Comparison of ENCODE assay signal across 8 mouse cellular contexts in the genomic region with DNA sequence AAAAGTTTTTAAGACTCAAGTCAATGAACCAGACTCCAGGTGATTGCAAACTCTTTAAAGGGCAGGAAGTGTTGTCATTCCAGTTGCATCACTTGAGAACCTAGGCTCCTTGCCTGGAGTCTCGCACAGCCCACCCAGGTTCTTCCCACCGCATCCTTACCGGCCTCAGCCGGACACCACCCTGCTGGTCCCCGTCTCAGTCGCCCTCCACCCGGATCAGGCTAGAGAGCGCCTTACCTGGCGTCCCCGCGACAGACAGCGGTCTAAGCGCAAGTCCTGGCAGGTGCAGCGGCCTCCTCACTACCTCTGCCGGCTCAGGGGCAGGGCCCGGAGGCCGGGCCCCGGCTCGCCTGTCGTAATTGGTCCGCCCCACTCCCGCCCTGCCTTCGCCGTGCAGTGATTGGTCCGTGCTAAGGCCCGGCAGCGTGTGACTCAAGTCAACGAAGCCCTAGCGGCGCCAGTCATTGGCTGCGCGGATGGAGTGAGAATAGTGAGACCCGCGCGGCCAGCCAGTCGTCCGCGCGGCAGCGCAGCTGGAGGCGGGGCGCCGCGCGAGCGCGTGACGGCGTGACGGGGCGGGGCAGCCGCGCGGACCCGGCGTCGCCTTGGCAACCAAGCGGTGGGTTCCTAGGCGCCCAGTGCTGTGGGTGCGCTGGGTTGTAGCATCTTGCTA. TPM values are rescaled to one million over a fixed set of nuclear protein-coding genes. Genes with fewer than 3 reads are reported as not detected.
A peak's percentile ranks its signal among the peaks of the same experiment; 100 is the strongest.
DNase-seq lines count a peak whose midpoint lies in the region; ATAC-seq lines count a peak whose summit lies in the region.

A gene (minus strand): TSS at position 522 of the 673 bp plus-strand sequence.

- H3K4me3 ChIP-seq in forebrain, embryonic 11.5 days (ENCODE audit: low read depth, low read length) = peak within 1 kb of the TSS; percentile 78
- peak within 1 kb of the TSS; percentile 97 for H3K4me3 ChIP-seq in heart, embryonic 16.5 days (ENCODE audit: low read length)
- H3K4me3 ChIP-seq in liver, embryonic 15.5 days (replicated peaks) = peak within 1 kb of the TSS; percentile 69
- H3K4me3 ChIP-seq in neural tube, embryonic 12.5 days = peak within 1 kb of the TSS; percentile 82

- WGBS in forebrain, embryonic 11.5 days = under 1% methylated on average over 60 of the region's 60 CpGs
- WGBS in heart, embryonic 16.5 days = under 1% methylated on average over 60 of the region's 60 CpGs
- WGBS in liver, embryonic 15.5 days (ENCODE audit: insufficient replicate concordance) = under 1% methylated on average over 60 of the region's 60 CpGs
- WGBS in neural tube, embryonic 12.5 days = under 1% methylated on average over 60 of the region's 60 CpGs

- peak; percentile 100 for ATAC-seq in forebrain, embryonic 11.5 days (replicated peaks; ENCODE audit: low FRiP score)
- ATAC-seq in heart, embryonic 16.5 days (replicated peaks; ENCODE audit: extremely low read depth, insufficient read depth, low FRiP score) = peak; percentile 100
- ATAC-seq in liver, embryonic 15.5 days (ENCODE audit: insufficient read depth) = peak; percentile 99
- ATAC-seq in neural tube, embryonic 12.5 days (ENCODE audit: low FRiP score, low read depth) = peak; percentile 100

- peak; percentile 93 to 96 for DNase-seq in CD8-positive naive resting alpha-beta T cell, adult 2 months (ENCODE audit: low read depth in 2 of 2, low spot score in 2 of 2)
- DNase-seq in c-Kit-positive CD71-negative TER-119-negative erythroid progenitor cells, embryonic 14.5 days (ENCODE audit: low read depth) = peak; percentile 92
- DNase-seq in forebrain, embryonic 11.5 days (ENCODE audit: low spot score) = peak; percentile 97
- peak; percentile 97 to 99 for DNase-seq in kidney, postnatal 36 days
- peak; percentile 98 for DNase-seq in telencephalon, adult 2 months (ENCODE audit: low read depth, low spot score)

- H3K27ac ChIP-seq in forebrain, embryonic 11.5 days (ENCODE audit: low read depth, low read length) = peak within 1 kb of the TSS; percentile 18; the same call in 1 of the 2 replicates
- H3K27ac ChIP-seq in heart, embryonic 16.5 days (ENCODE audit: low read length) = peak within 1 kb of the TSS; percentile 68
- H3K27ac ChIP-seq in liver, embryonic 15.5 days (replicated peaks) = peak within 1 kb of the TSS; percentile 68
- 0 out of 2 replicates have a peak within 1 kb of the TSS, but pooled peaks have one; percentile 20 for H3K27ac ChIP-seq in neural tube, embryonic 12.5 days

- H3K9ac ChIP-seq in forebrain, embryonic 11.5 days (ENCODE audit: low read length) = peak within 1 kb of the TSS; percentile 76
- peak within 1 kb of the TSS; percentile 85 for H3K9ac ChIP-seq in heart, embryonic 16.5 days (ENCODE audit: low read length)
- peak within 1 kb of the TSS; percentile 66 for H3K9ac ChIP-seq in liver, embryonic 15.5 days
- H3K9ac ChIP-seq in neural tube, embryonic 12.5 days = peak within 1 kb of the TSS; percentile 72

- 0 out of 2 replicates have a peak, but pooled peaks cover 2% of the 10 kb centered on the region for H3K4me1 ChIP-seq in forebrain, embryonic 11.5 days (replicated peaks; ENCODE audit: control insufficient read depth, insufficient read depth, low read length)
- H3K4me1 ChIP-seq in heart, embryonic 16.5 days (ENCODE audit: control insufficient read depth, insufficient read depth, low read length) = peaks cover 9% of the 10 kb centered on the region; the same call in 1 of the 2 replicates
- H3K4me1 ChIP-seq in liver, embryonic 15.5 days (replicated peaks) = peaks cover 20% of the 10 kb centered on the region
- H3K4me1 ChIP-seq in neural tube, embryonic 12.5 days = peaks cover 14% of the 10 kb centered on the region

- H3K4me2 ChIP-seq in forebrain, embryonic 11.5 days (ENCODE audit: low read depth, low read length, severe bottlenecking) = peak within 1 kb of the TSS; percentile 76
- peak within 1 kb of the TSS; percentile 87 for H3K4me2 ChIP-seq in heart, embryonic 16.5 days (ENCODE audit: low read depth, low read length)
- peak within 1 kb of the TSS; percentile 86 for H3K4me2 ChIP-seq in liver, embryonic 15.5 days
- peak within 1 kb of the TSS; percentile 74 for H3K4me2 ChIP-seq in neural tube, embryonic 12.5 days (replicated peaks)

- peaks cover 8% of the 10 kb centered on the region; the same call in 1 of the 2 replicates for H3K36me3 ChIP-seq in forebrain, embryonic 11.5 days (ENCODE audit: control insufficient read depth, insufficient read depth, low read length)
- H3K36me3 ChIP-seq in heart, embryonic 16.5 days (ENCODE audit: control insufficient read depth, insufficient read depth) = peaks cover 8% of the 10 kb centered on the region
- peaks cover 11% of the 10 kb centered on the region for H3K36me3 ChIP-seq in liver, embryonic 15.5 days (replicated peaks)
- peaks cover 13% of the 10 kb centered on the region for H3K36me3 ChIP-seq in neural tube, embryonic 12.5 days

- H3K27me3 ChIP-seq in forebrain, embryonic 11.5 days (ENCODE audit: control insufficient read depth, insufficient read depth, low read length) = no peaks in the 10 kb centered on the region
- H3K27me3 ChIP-seq in heart, embryonic 16.5 days (ENCODE audit: control insufficient read depth, insufficient read depth, low read length) = no peaks in the 10 kb centered on the region
- no peaks in the 10 kb centered on the region for H3K27me3 ChIP-seq in liver, embryonic 15.5 days
- H3K27me3 ChIP-seq in neural tube, embryonic 12.5 days (replicated peaks) = no peaks in the 10 kb centered on the region

- no peaks in the 10 kb centered on the region for H3K9me3 ChIP-seq in forebrain, embryonic 11.5 days (ENCODE audit: control insufficient read depth, low read length)
- H3K9me3 ChIP-seq in heart, embryonic 16.5 days (replicated peaks; ENCODE audit: control insufficient read depth, low read length) = no peaks in the 10 kb centered on the region
- H3K9me3 ChIP-seq in liver, embryonic 15.5 days (replicated peaks) = no peaks in the 10 kb centered on the region
- H3K9me3 ChIP-seq in neural tube, embryonic 12.5 days = no peaks in the 10 kb centered on the region

RNA-seq across cellular contexts. Expression of the gene that starts here (rescaled TPM):
- polyA plus RNA-seq in forebrain, embryonic 11.5 days (2014; fragmentation: Nextera tagmentation; extraction: Ambion mirVana) = 205 and 208 TPM in 2 replicates
- 31.8 and 37.0 TPM in 2 replicates for polyA plus RNA-seq in heart, embryonic 16.5 days (2015; fragmentation: Nextera tagmentation; extraction: Ambion mirVana)
- 107 and 121 TPM in 2 replicates for polyA plus RNA-seq in liver, embryonic 15.5 days (2015; fragmentation: Nextera tagmentation; extraction: Ambion mirVana)
- 151 and 157 TPM in 2 replicates for polyA plus RNA-seq in neural tube, embryonic 12.5 days (2016; fragmentation: Nextera tagmentation; extraction: Ambion mirVana)

Comparison
In these comparisons a context has a peak if more than half of its experiments do, and no peak if none do; other contexts are left out.
1. Peak in every context shown above with its lines: DNase-seq, ATAC-seq, H3K4me3 ChIP-seq and H3K27ac ChIP-seq.
2. H3K27ac ChIP-seq: peak in every context shown above with its lines; median percentile 68 in heart, embryonic 16.5 days; 68 in liver, embryonic 15.5 days; 20 in neural tube, embryonic 12.5 days; 18 in forebrain, embryonic 11.5 days.